Mouse (Mus musculus) erythroblast, adult 5-6 weeks (primary cell): ENCODE data around the gene Magee2. TPM values are rescaled to one million over a fixed set of nuclear protein-coding genes. Genes with fewer than 3 reads are reported as not detected.
"Not testable (repeated sequence)": the region's sequence is repeated elsewhere in the genome, so short reads cannot be mapped to it uniquely, and the experiment has no call there.

Experiments
- ATAC-seq: replicated peaks from 2 replicates; pipeline ENCODE4 v1.8.0; 2016; ENCODE audit warnings: moderate number of reproducible peaks, mild to moderate bottlenecking, moderate TSS enrichment, inconsistent platforms; ENCODE audit not compliant: poor library complexity, low FRiP score, severe bottlenecking
- total RNA-seq, 2 experiments: library from RNA; stranded (forward) in 1 of 2; stranded (reverse) in 1 of 2; fragments of 150-400 nt in 1 of 2; fragments of 200-764, 138-1000 nt in 1 of 2; gene quantifications; 2 replicates each; pipeline versions ENCODE4 v1.2.3 to v1.2.4; 2015 to 2017; ENCODE audit warnings: low replicate concordance in 2 of 2

The Magee2 gene
- total RNA-seq (2015; ENCODE audit: low replicate concordance) (not detected in 2 replicates), total RNA-seq (2017; ENCODE audit: low replicate concordance) (not detected in 2 replicates)

GRCm38 (mm10) chrX:104856751-104857341 is at the start of gene Magee2:
Gene Magee2, minus strand, starts transcription at chrX:104857267.
- ATAC-seq: no peak

GRCm38 (mm10) chrX:104853610-104854009 is 3.5 kb downstream of the Magee2 start:
- no peak for ATAC-seq

- ATAC-seq: not testable (repeated sequence)
These were observed 39.5 kb downstream of the Magee2 start for GRCm38 (mm10) chrX:104817583-104817982.

- not testable (repeated sequence) for ATAC-seq
These were observed 40.1 kb downstream of the Magee2 start for GRCm38 (mm10) chrX:104816987-104817386.

GRCm38 (mm10) chrX:104813704-104814103 is 43.4 kb downstream of the Magee2 start:
- ATAC-seq: not testable (repeated sequence)

Other genes with a start within 250 kb of the Magee2 start
- gene Zdhhc15, start 186.2 kb downstream of the Magee2 start, total RNA-seq (2015; ENCODE audit: low replicate concordance): 1.2 and 1.5 TPM in 2 replicates
- 1.1 and 2.0 TPM in 2 replicates for gene Zdhhc15, start 186.2 kb downstream of the Magee2 start, total RNA-seq (2017; ENCODE audit: low replicate concordance)
- gene Pbdc1, start 222.5 kb upstream of the Magee2 start, total RNA-seq (2015; ENCODE audit: low replicate concordance): 9.2 and 15.8 TPM in 2 replicates
- 5.2 and 7.2 TPM in 2 replicates for gene Pbdc1, start 222.5 kb upstream of the Magee2 start, total RNA-seq (2017; ENCODE audit: low replicate concordance)